Mouse (Mus musculus) thymus, adult 2 months (tissue): ENCODE measurements around the gene Csf1. TPM values are rescaled to one million over a fixed set of nuclear protein-coding genes. Genes with fewer than 3 reads are reported as not detected.

Experiments used
- DNase-seq: peaks from one replicate; pipeline ENCODE4 v3.0.0; 2021
- H3K27ac ChIP-seq: fragments of 200-500 bp; 2 replicates; pipeline ENCODE4 v1.5.1; 2012; ENCODE audit warnings: low read length, control low read depth; ENCODE audit not compliant: control insufficient read depth, insufficient read depth
- H3K27me3 ChIP-seq: fragments of 200-500 bp; 2 replicates; pipeline ENCODE4 v1.6.1; 2012; ENCODE audit warnings: mild to moderate bottlenecking, low read length, moderate library complexity, mixed read lengths; ENCODE audit not compliant: control insufficient read depth, insufficient read depth
- H3K36me3 ChIP-seq: fragments of 200-500 bp; 2 replicates; pipeline ENCODE4 v1.6.1; 2012; ENCODE audit warnings: mild to moderate bottlenecking, low read length, moderate library complexity; ENCODE audit not compliant: control insufficient read depth, insufficient read depth
- H3K4me1 ChIP-seq: fragments of 200-500 bp; replicated peaks from 2 replicates; pipeline ENCODE4 v1.6.1; 2012; ENCODE audit warnings: low read length; ENCODE audit not compliant: control insufficient read depth, insufficient read depth
- H3K4me3 ChIP-seq: fragments of 200-500 bp; 2 replicates; pipeline ENCODE4 v1.5.1; 2012; ENCODE audit warnings: mild to moderate bottlenecking, low read length, control low read depth, moderate library complexity; ENCODE audit not compliant: control insufficient read depth, insufficient read depth
- CTCF ChIP-seq: fragments of 200-500 bp; IDR thresholded peaks from 2 replicates; pipeline ENCODE4 v1.5.1; 2012; ENCODE audit warnings: mild to moderate bottlenecking, control low read depth, low read length, moderate library complexity, borderline replicate concordance; ENCODE audit not compliant: control insufficient read depth, poor library complexity, insufficient read depth; ENCODE audit errors: extremely low read depth
- POLR2A ChIP-seq: fragments of 200-500 bp; IDR thresholded peaks from 2 replicates; pipeline ENCODE4 v1.6.1; 2012; ENCODE audit warnings: mild to moderate bottlenecking, low read length, control low read depth, moderate library complexity; ENCODE audit not compliant: control insufficient read depth, poor library complexity, insufficient read depth; ENCODE audit errors: extremely low read depth
- WGBS: fragments of 180-500 bp; shearing (Covaris S2); methylation state at CpG from one replicate; pipeline ENCODE4 v1.1.7; 2018; 5-methylcytosine and 5-hydroxymethylcytosine counted together
- polyA plus RNA-seq: library from polyadenylated mRNA; depleted of rRNA; stranded (reverse); fragments of >200 nt; gene quantifications from 2 replicates; pipeline ENCODE4 v1.2.3, GENCODE M21; 2012

Csf1 gene
- polyA plus RNA-seq, 1 experiment = 12.5 TPM

GRCm38 (mm10) chr3:107758176-107758575 is 2.1 kb downstream of the Csf1 start:
- no peak for DNase-seq
- H3K27me3 ChIP-seq = peaks cover 8% of the 10 kb centered on the region
- no peak overlapping the region for H3K4me3 ChIP-seq
- TF ChIP-seq CTCF = no peak
- TF ChIP-seq POLR2A = no peak
- H3K4me1 ChIP-seq = peaks cover 7% of the 10 kb centered on the region; the same call in 1 of the 2 replicates
- H3K36me3 ChIP-seq = no peaks in the 10 kb centered on the region
- 86% methylated on average over 2 of the region's 2 CpGs for WGBS
- H3K27ac ChIP-seq = no peak overlapping the region

- no peak overlapping the region for H3K4me3 ChIP-seq
- DNase-seq = no peak
- H3K27ac ChIP-seq = no peak overlapping the region
- H3K4me1 ChIP-seq = peaks cover 7% of the 10 kb centered on the region; the same call in 1 of the 2 replicates
- H3K27me3 ChIP-seq = peaks cover 8% of the 10 kb centered on the region
- 90% methylated on average over 5 of the region's 5 CpGs for WGBS
- no peak for TF ChIP-seq POLR2A
- no peak for TF ChIP-seq CTCF
- no peaks in the 10 kb centered on the region for H3K36me3 ChIP-seq
Measured at GRCm38 (mm10) chr3:107757365-107758129, 2.7 kb downstream of the Csf1 start.

GRCm38 (mm10) chr3:107756481-107756866 is 3.8 kb downstream of the Csf1 start:
- no peak for DNase-seq
- Histone ChIP-seq H3K4me1 (peaks cover 7% of the 10 kb centered on the region; the same call in 1 of the 2 replicates), H3K36me3 (no peaks in the 10 kb centered on the region), H3K27me3 (peaks cover 8% of the 10 kb centered on the region), H3K27ac (no peak overlapping the region), H3K4me3 (no peak overlapping the region)
- no peak for TF ChIP-seq CTCF
- TF ChIP-seq POLR2A = no peak
- 86% methylated on average over 2 of the region's 2 CpGs for WGBS

GRCm38 (mm10) chr3:107755702-107756480 is 4.4 kb downstream of the Csf1 start:
- DNase-seq = no peak
- H3K27ac ChIP-seq = no peak overlapping the region
- H3K27me3 ChIP-seq = peaks cover 8% of the 10 kb centered on the region
- H3K4me1 ChIP-seq = peaks cover 7% of the 10 kb centered on the region; the same call in 1 of the 2 replicates
- no peak overlapping the region for H3K4me3 ChIP-seq
- no peak for TF ChIP-seq CTCF
- TF ChIP-seq POLR2A = no peak
- H3K36me3 ChIP-seq = no peaks in the 10 kb centered on the region
- 92% methylated on average over 5 of the region's 5 CpGs for WGBS

GRCm38 (mm10) chr3:107754632-107755031 is 5.6 kb downstream of the Csf1 start:
- peaks cover 2% of the 10 kb centered on the region for H3K27me3 ChIP-seq

GRCm38 (mm10) chr3:107751607-107752006 is 8.7 kb downstream of the Csf1 start:
- H3K27me3 ChIP-seq = no peaks in the 10 kb centered on the region; the same call in 1 of the 2 replicates
- no peaks in the 10 kb centered on the region for H3K36me3 ChIP-seq
- TF ChIP-seq POLR2A (no peak), CTCF (no peak)
- DNase-seq = no peak
- H3K27ac ChIP-seq = no peak overlapping the region
- no peaks in the 10 kb centered on the region for H3K4me1 ChIP-seq
- 92% methylated on average over 3 of the region's 3 CpGs for WGBS
- no peak overlapping the region for H3K4me3 ChIP-seq

More at GRCm38 (mm10) chr3:107754632-107755031, 5.6 kb downstream of the Csf1 start:
- peak; percentile 49 for DNase-seq
- H3K4me1 ChIP-seq = peaks cover 5% of the 10 kb centered on the region; the same call in 1 of the 2 replicates
- H3K36me3 ChIP-seq = no peaks in the 10 kb centered on the region
- H3K27ac ChIP-seq = no peak overlapping the region
- TF ChIP-seq POLR2A = no peak
- TF ChIP-seq CTCF = 0 out of 2 replicates have a peak, but pooled peaks have one; percentile 23
- WGBS = 61% methylated on average over 3 of the region's 3 CpGs
- H3K4me3 ChIP-seq = no peak overlapping the region
